Mouse (Mus musculus) ES-E14 (cell line): ENCODE results near the gene Dlg2. TPM values are rescaled to one million over a fixed set of nuclear protein-coding genes. Genes with fewer than 3 reads are reported as not detected.

Source experiments
- DNase-seq: peaks from one replicate; pipeline ENCODE4 v3.0.0-alpha.2; 2013; ENCODE audit warnings: low read depth, low spot score
- H3K27ac ChIP-seq: 2 replicates; pipeline ENCODE4 v1.5.1; 2012; ENCODE audit warnings: low read depth, mild to moderate bottlenecking, low read length, moderate library complexity, mixed read lengths; ENCODE audit not compliant: poor library complexity, insufficient read depth, severe bottlenecking
- H3K36me3 ChIP-seq: 2 replicates; pipeline ENCODE4 v1.6.1; 2012; ENCODE audit warnings: mild to moderate bottlenecking, low read length, moderate library complexity, mixed read lengths; ENCODE audit not compliant: control insufficient read depth, poor library complexity, insufficient read depth, severe bottlenecking
- H3K4me1 ChIP-seq, 2 experiments: fragments of 150-350 bp in 1 of 2; sonication (generic) in 1 of 2; 2 replicates each; pipeline ENCODE4 v1.6.1; 2012; ENCODE audit warnings: low read length in 2 of 2, mild to moderate bottlenecking in 1 of 2, mixed read lengths in 1 of 2; ENCODE audit not compliant: control insufficient read depth in 2 of 2, insufficient read depth in 2 of 2, poor library complexity in 1 of 2
- H3K4me3 ChIP-seq, 2 experiments: fragments of 150-350 bp in 1 of 2; sonication (generic) in 1 of 2; 2 replicates each; pipeline ENCODE4 v1.5.1; 2012; ENCODE audit warnings: low read length in 2 of 2, low read depth in 1 of 2, mild to moderate bottlenecking in 1 of 2, mixed read lengths in 1 of 2; ENCODE audit not compliant: insufficient read depth in 1 of 2, poor library complexity in 1 of 2, severe bottlenecking in 1 of 2
- H3K9ac ChIP-seq: 2 replicates; pipeline ENCODE4 v1.6.1; 2012; ENCODE audit warnings: low read depth, mild to moderate bottlenecking, low read length, mixed read lengths; ENCODE audit not compliant: poor library complexity, insufficient read depth, severe bottlenecking
- H3K9me3 ChIP-seq: fragments of 150-350 bp; sonication (generic); 2 replicates; pipeline ENCODE4 v1.6.1; 2012; ENCODE audit warnings: low read depth, mild to moderate bottlenecking, low read length; ENCODE audit not compliant: control insufficient read depth, insufficient read depth
- CHD2 ChIP-seq: IDR thresholded peaks from 2 replicates; pipeline ENCODE4 v1.6.1; 2014; ENCODE audit warnings: mild to moderate bottlenecking, low read depth, low read length, inconsistent platforms
- HCFC1 ChIP-seq: IDR thresholded peaks from 2 replicates; pipeline ENCODE4 v1.6.1; 2012; ENCODE audit warnings: low read length, inconsistent platforms, borderline replicate concordance; ENCODE audit not compliant: insufficient read depth
- MAFK ChIP-seq: IDR thresholded peaks from 2 replicates; pipeline ENCODE4 v1.6.1; 2014; ENCODE audit warnings: mild to moderate bottlenecking, low read depth, low read length, inconsistent platforms; ENCODE audit not compliant: insufficient read depth
- ZC3H11A ChIP-seq: IDR thresholded peaks from 2 replicates; pipeline ENCODE4 v1.6.1; 2012; ENCODE audit warnings: low read depth, mild to moderate bottlenecking, inconsistent platforms, low read length, borderline replicate concordance
- ZNF384 ChIP-seq: IDR thresholded peaks from 2 replicates; pipeline ENCODE4 v1.6.1; 2012; ENCODE audit warnings: low read depth, low read length, inconsistent platforms
- in situ Hi-C, 2 experiments: fragments of 600-800 bp; cut with MboI; formaldehyde crosslinking; loops; one replicate each; pipeline ENCODE4 v1.15.1; 2025; ENCODE audit warnings: low sequenced_read_pairs in 2 of 2, inconsistent platforms in 1 of 2; ENCODE audit not compliant: unreplicated experiment in 2 of 2
- total RNA-seq: library from RNA; depleted of rRNA; stranded (reverse); fragments of 300-350 nt; gene quantifications from 2 replicates; pipeline ENCODE4 v1.2.3, GENCODE M21; 2012

Gene Dlg2
- total RNA-seq, 1 experiment: 0.13 TPM

DNA sequence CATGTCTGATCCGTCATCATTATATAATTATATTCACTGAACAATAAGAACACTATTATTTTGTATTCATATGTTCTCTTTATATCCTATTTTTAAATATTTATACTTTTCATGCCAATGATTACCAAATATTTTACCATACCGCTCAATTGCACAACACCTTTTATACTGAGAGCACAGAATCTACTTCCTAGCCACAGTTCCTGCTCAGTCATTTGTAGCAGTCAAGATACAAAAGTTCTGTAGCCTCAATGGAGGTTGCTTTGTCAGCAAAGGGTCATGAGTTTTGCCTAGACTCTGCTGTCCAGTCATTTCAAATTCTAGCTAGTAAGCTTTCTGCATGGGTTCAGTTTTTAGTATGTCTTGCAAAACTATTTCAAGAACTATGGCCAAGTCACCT, 6.1 kb downstream of the Dlg2 start:
- no peaks in the 10 kb centered on the region for H3K9me3 ChIP-seq
- H3K36me3 ChIP-seq: no peaks in the 10 kb centered on the region
- no peak for DNase-seq
- H3K4me3 ChIP-seq: no peak overlapping the region
- in situ Hi-C loops: loop anchor here in 1 of 2 experiments (25.0 kb wide), 1 partner anchor 955 kb away; no protein-coding TSS in a partner anchor
- no peak overlapping the region for H3K27ac ChIP-seq
- TF ChIP-seq MAFK (no peak), HCFC1 (no peak), ZC3H11A (no peak), CHD2 (no peak)
- no peaks in the 10 kb centered on the region for H3K4me1 ChIP-seq
- H3K9ac ChIP-seq: no peak overlapping the region

DNA sequence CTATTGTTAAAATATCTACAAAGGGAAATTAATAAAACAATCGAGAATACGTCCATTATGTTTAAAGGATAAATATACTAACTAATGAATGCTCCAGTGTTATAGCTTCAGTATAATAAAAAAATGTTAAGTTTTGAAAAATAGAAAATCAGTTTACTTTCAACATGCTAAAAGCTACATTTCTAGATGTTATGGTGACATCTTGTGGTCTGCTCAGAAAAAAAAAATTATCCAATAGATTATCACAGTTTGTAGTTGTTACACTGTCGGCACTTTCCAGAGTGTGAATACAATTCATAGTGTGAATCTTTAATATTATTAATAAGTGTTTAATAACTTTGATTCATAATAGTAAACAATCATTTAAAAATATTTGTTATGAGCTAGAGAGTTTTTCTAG, 31.7 kb downstream of the Dlg2 start:
- no peak for TF ChIP-seq HCFC1
- no peaks in the 10 kb centered on the region for H3K4me1 ChIP-seq
- H3K9me3 ChIP-seq: no peaks in the 10 kb centered on the region
- no peak overlapping the region for H3K4me3 ChIP-seq
- H3K36me3 ChIP-seq: no peaks in the 10 kb centered on the region
- DNase-seq: no peak
- no peak overlapping the region for H3K9ac ChIP-seq
- in situ Hi-C loops: no loop called here
- H3K27ac ChIP-seq: no peak overlapping the region

DNA sequence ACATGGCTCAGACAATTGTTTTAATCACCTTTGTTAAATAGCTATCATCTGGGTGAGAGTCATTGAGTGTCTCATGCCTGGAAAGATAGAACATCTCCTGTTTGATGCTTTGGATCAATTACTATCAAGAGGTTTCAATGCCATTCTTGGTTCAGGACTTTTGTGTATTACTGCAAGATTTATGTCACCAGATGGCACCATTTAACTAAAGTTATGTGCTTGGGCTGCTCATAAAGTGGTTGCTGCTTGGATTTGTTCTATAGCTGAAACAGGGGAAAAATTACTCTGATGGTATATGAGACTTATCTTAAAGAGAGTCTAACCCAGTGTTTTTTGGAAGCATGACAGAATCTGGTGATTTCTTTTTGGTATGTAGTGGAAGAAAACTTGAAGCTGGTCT, 35.8 kb downstream of the Dlg2 start:
- Histone ChIP-seq H3K9ac (no peak overlapping the region), H3K4me3 (no peak overlapping the region), H3K27ac (no peak overlapping the region), H3K9me3 (no peaks in the 10 kb centered on the region), H3K4me1 (no peaks in the 10 kb centered on the region), H3K36me3 (no peaks in the 10 kb centered on the region)
- no peak for DNase-seq
- in situ Hi-C loops: no loop called here
- TF ChIP-seq ZC3H11A: peak; percentile 42; the same call in 1 of the 2 replicates
- TF ChIP-seq ZNF384: no peak

DNA sequence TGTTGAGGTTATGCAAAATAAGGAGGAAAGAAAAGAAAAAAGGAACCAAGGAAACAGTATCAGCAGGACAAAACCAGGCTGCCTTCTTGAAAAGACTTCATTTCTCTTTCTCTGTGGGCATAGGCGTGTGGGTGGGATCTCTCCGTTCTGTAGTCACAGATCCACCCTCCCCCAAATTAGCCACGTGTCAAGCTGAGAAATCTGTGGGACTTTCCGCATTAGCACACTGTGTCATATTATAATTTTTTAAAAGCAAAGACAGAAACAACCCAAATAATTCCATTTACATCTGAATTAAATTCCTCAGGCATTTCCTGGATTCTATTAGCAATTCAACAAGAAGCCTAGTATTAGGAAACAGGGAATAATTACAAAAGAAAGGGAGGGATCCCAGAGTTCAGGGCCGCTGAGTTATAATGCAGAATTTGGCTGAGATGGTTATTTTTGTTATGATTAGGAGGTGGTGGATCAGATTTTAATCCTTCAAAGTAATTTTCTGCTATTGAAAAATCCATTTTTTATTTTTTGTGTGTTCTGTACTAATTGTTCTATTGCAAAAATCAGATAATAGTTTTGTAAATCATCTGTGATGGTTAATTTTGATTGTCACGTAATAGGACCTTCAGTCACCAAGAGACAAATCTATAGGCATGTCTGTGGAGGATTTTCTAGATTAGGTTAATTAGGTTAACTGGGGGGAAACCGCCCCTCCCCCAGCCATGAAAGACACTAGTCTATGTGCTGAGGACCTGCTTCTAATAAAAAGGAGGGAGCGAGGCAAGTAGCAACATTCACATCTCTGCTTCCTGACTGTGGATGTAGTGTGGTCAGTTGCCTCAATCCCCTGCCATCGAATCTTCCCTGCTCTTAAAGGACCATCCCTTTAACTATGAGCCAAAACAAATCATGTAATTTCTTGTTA, 63.3 kb downstream of the Dlg2 start:
- no peak overlapping the region for H3K4me3 ChIP-seq
- H3K9me3 ChIP-seq: no peaks in the 10 kb centered on the region
- no peak overlapping the region for H3K9ac ChIP-seq
- DNase-seq: no peak
- in situ Hi-C loops: no loop called here
- no peak for TF ChIP-seq MAFK
- TF ChIP-seq HCFC1: no peak
- no peak for TF ChIP-seq ZNF384
- no peak for TF ChIP-seq ZC3H11A
- no peak for TF ChIP-seq CHD2
- H3K4me1 ChIP-seq: peaks cover 7% of the 10 kb centered on the region in 2 experiments; a peak in 2 of 4 replicates
- peak overlapping the region; percentile 87 for H3K27ac ChIP-seq
- no peaks in the 10 kb centered on the region for H3K36me3 ChIP-seq

DNA sequence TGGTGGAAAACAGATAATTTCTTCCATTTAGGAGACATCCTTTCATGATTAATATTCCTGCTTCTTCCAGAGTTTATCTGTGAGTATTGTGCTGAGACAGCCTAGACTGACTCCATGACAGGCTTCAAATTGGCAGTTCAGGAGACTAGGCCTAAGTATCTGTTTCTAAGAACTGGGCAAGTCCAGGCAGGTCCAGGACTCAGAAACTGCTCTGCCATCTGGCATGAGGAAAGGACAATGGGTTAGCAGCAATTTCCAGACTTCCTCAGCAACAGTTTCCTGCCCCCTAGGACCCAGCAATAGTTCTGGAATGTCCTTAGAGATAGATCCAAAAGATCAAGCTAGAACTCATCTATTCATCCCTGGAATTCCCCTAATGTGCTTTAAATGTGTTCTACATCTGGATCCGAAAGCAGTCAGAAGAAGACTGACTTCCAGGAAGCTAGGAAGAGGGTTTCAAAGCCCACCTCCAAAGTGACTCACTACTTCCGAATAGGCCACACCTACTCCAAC, 64.4 kb downstream of the Dlg2 start:
- H3K9ac ChIP-seq: no peak overlapping the region
- no peak overlapping the region for H3K4me3 ChIP-seq
- peak overlapping the region; percentile 87 for H3K27ac ChIP-seq
- no peak for DNase-seq
- H3K4me1 ChIP-seq: peaks cover 7% of the 10 kb centered on the region in 2 experiments; a peak in 2 of 4 replicates
- no peaks in the 10 kb centered on the region for H3K9me3 ChIP-seq
- no peak for TF ChIP-seq ZNF384
- TF ChIP-seq ZC3H11A: no peak
- TF ChIP-seq MAFK: no peak
- no peak for TF ChIP-seq HCFC1
- TF ChIP-seq CHD2: no peak
- H3K36me3 ChIP-seq: no peaks in the 10 kb centered on the region
- in situ Hi-C loops: no loop called here
